Mouse (Mus musculus) intestine, embryonic 14.5 days (tissue): Measurements from ENCODE around the gene Ccdc47. TPM values are rescaled to one million over a fixed set of nuclear protein-coding genes. Genes with fewer than 3 reads are reported as not detected.

ENCODE experiments used
- ATAC-seq: fragments of 200-750 bp; cut with Nextera tagmentation; replicated peaks from 2 replicates; pipeline ENCODE4 v1.8.0; 2017; ENCODE audit warnings: low read depth, moderate number of reproducible peaks, moderate TSS enrichment, moderate library complexity; ENCODE audit not compliant: low FRiP score, low TSS enrichment
- DNase-seq: peaks from one replicate; pipeline ENCODE4 v3.0.0-alpha.2; 2018; ENCODE audit warnings: low spot score
- H3K27ac ChIP-seq: fragments of 300-500 bp; sonication (generic); 2 replicates; pipeline ENCODE4 v1.5.1; 2014; ENCODE audit warnings: low read depth, mild to moderate bottlenecking, control low read depth
- H3K27me3 ChIP-seq: fragments of 300-500 bp; sonication (generic); replicated peaks from 2 replicates; pipeline ENCODE4 v1.6.1; 2014; ENCODE audit warnings: low read length, control low read depth; ENCODE audit not compliant: control insufficient read depth, insufficient read depth
- H3K36me3 ChIP-seq: fragments of 300-500 bp; sonication (generic); 2 replicates; pipeline ENCODE4 v1.6.1; 2014; ENCODE audit warnings: low read length, control low read depth; ENCODE audit not compliant: control insufficient read depth, insufficient read depth
- H3K4me1 ChIP-seq: fragments of 300-500 bp; sonication (generic); replicated peaks from 2 replicates; pipeline ENCODE4 v1.6.1; 2014; ENCODE audit warnings: low read length, control low read depth, mixed read lengths; ENCODE audit not compliant: control insufficient read depth, insufficient read depth
- H3K4me2 ChIP-seq: fragments of 300-500 bp; sonication (generic); 2 replicates; pipeline ENCODE4 v1.6.1; 2014; ENCODE audit warnings: low read length
- H3K4me3 ChIP-seq: fragments of 300-500 bp; sonication (generic); 2 replicates; pipeline ENCODE4 v1.5.1; 2014; ENCODE audit warnings: low read depth, low read length, control low read depth, mixed read lengths
- H3K9ac ChIP-seq: fragments of 300-500 bp; sonication (generic); 2 replicates; pipeline ENCODE4 v1.6.1; 2014; ENCODE audit warnings: mild to moderate bottlenecking, low read length
- H3K9me3 ChIP-seq: fragments of 300-500 bp; sonication (generic); 2 replicates; pipeline ENCODE4 v1.6.1; 2016; ENCODE audit warnings: low read length, control low read depth; ENCODE audit not compliant: control insufficient read depth
- WGBS: fragments of 180-500 bp; shearing (Covaris S2); extraction: QIAGEN DNeasy Blood & Tissue Kit; methylation state at CpG from one replicate; pipeline ENCODE4 v1.1.7; 2014; 5-methylcytosine and 5-hydroxymethylcytosine counted together
- polyA plus RNA-seq: library from polyadenylated mRNA; unstranded; fragments of >200 nt; fragmentation: Nextera tagmentation; extraction: Ambion mirVana; gene quantifications from 2 replicates; pipeline ENCODE4 v1.2.1, GENCODE M21; 2014

Ccdc47 gene
- 64.4 and 76.1 TPM in 2 replicates for polyA plus RNA-seq

DNA sequence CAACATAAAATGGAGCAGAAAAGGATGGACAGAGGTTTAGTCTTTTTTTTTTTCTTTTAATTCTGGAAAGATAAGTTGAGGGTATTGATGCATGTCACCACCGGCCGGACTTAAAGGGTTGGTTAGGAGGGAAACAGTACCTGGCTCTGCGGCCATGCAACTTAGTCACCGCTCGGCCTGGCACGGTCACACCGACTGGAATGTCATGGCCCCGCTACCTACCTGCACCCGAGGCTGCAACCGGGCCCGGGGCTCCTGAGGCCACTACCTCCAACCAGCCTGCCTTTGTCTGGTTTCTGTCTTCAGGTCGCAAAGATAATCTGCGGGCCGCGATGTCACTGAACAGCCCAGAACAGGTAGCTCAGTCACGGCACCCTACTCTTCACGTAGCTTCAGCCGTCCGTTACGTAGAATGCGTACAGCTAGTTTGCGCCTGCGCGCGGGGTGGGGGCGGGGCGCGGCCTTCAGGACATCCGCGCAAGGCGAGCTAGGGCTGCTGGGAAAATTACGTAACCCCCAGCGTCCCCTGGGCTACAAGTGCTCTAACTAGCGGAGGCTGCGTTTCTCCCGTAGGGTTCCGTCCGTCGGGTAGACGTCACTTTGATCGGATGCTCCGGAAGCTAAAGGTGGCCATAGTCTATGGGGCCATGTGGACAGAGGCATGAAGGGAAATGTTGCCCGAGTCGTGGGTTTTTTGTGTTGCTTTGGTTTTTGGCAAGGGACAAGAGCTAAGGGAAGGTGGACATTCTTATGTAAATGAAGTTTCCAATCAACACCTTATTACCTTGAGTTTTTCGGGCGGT lies at the start of gene Ccdc47:
Ccdc47 (minus strand) TSS at position 418 of the 803 bp plus-strand sequence.
- Histone ChIP-seq H3K4me2 (peak within 1 kb of the TSS; percentile 82), H3K4me1 (peaks cover 23% of the 10 kb centered on the region), H3K4me3 (peak within 1 kb of the TSS; percentile 95), H3K27me3 (no peaks in the 10 kb centered on the region), H3K9ac (peak within 1 kb of the TSS; percentile 97), H3K9me3 (no peaks in the 10 kb centered on the region), H3K36me3 (peaks cover 18% of the 10 kb centered on the region), H3K27ac (peak within 1 kb of the TSS; percentile 97)
- ATAC-seq (peak; percentile 97), DNase-seq (peak; percentile 95)
- WGBS: under 1% methylated on average over 46 of the region's 46 CpGs

DNA sequence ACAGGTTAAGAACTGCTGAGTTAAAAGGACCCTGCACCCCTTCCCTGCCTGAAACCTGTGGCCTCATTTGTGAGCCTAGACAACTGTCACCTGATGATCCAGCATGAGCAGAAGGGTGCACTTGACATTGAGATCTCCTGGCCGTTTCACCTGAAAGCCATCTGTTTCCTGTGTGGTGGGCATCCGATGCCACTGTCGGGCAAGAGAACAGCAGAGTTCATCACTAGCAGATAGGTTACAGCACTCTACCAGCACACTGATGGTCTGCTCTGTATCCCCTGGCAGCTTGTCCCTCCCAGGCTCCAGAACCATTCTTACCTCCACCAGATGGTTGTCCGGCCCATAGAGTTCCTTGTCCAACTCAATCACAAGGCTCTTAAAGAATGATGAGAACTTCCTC lies 49.4 kb upstream of the Ccdc47 start:
- WGBS: 91% methylated on average over 4 of the region's 4 CpGs
- no peak for ATAC-seq

DNA sequence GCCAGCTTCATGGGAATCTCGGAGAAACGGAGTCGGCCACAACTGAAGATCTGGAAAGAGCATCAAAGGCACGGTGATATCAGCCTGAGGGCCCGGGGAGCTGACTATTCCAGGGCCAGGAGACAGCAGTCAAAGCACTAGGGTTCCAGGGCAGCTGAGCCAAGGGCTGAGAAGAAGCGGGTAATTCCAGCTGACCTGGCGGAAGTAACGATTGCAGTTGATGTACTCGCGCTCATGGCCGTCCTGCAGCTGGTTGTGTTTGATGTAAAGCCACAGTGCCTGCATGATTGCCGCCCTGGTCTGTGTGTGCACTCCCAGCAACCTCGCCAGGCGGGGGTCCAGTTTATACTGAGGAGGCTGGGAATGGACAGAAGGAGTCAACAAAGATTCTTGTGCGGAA lies 48.8 kb upstream of the Ccdc47 start:
- no peaks in the 10 kb centered on the region for H3K27me3 ChIP-seq
- H3K4me1 ChIP-seq: peaks cover 23% of the 10 kb centered on the region
- no peak overlapping the region for H3K4me3 ChIP-seq
- WGBS: 91% methylated on average over 15 of the region's 15 CpGs
- DNase-seq: no peak
- H3K36me3 ChIP-seq: peaks cover 74% of the 10 kb centered on the region
- no peaks in the 10 kb centered on the region for H3K9me3 ChIP-seq
- no peak for ATAC-seq
- H3K9ac ChIP-seq: no peak overlapping the region
- H3K4me2 ChIP-seq: no peak overlapping the region
- no peak overlapping the region for H3K27ac ChIP-seq

More for the DNA sequence above, 49.4 kb upstream of the Ccdc47 start:
- no peak for DNase-seq
- Histone ChIP-seq H3K9me3 (no peaks in the 10 kb centered on the region), H3K27me3 (no peaks in the 10 kb centered on the region), H3K9ac (no peak overlapping the region), H3K27ac (no peak overlapping the region), H3K4me1 (peaks cover 25% of the 10 kb centered on the region), H3K4me2 (no peak overlapping the region), H3K36me3 (peaks cover 73% of the 10 kb centered on the region), H3K4me3 (no peak overlapping the region)

DNA sequence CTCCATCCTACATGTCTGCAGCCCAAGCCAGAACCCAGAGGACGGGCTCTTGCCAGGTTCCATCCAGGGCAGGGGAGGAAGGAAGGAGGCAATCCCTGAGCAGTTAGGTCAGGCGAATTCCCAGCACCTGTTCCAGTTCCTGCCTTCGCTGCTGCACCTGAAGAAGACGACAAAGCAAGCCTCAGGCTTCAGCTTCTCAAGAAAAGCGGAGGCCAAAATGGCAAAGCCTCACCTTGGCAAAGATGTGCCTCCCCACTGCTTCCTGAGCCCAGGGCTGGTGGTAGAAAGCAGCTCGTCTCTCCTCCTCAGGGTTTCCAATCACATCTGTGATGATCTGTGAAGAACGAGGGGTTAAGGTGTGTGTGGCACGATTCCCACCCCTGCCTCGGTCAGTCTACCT lies 47.8 kb upstream of the Ccdc47 start:
- WGBS: 88% methylated on average over 9 of the region's 9 CpGs
- Histone ChIP-seq H3K4me1 (peaks cover 16% of the 10 kb centered on the region), H3K36me3 (peaks cover 80% of the 10 kb centered on the region), H3K4me3 (no peak overlapping the region), H3K4me2 (no peak overlapping the region), H3K9ac (no peak overlapping the region), H3K27ac (no peak overlapping the region), H3K27me3 (no peaks in the 10 kb centered on the region), H3K9me3 (no peaks in the 10 kb centered on the region)
- ATAC-seq: no peak
- DNase-seq: no peak

DNA sequence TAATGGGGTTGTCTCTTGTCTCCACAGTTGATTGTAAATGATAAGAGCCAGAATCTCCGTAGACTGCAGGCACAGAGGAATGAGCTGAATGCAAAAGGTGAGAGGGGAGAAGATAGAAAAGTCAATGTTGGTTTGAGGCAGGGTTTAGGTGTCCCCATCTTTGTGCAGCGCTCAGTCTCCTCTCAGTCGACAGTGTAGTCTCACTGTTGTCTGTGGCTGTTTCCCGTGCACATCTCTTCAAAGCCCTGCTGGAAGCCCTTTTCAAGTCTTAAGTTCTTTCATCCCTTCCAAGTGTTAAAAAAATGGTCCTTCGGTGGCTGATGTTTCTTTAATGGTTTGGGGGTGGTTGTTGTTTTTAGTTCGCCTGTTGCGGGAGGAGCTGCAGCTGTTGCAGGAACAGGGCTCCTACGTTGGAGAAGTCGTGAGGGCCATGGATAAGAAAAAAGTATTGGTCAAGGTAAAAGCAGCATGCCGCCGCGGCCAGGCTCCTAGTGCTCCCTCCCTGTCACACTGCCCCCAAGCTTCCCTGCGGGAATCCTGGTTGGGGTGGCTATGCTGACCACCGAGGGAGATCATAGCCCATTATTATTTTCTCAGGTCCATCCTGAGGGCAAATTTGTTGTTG lies 44.8 kb upstream of the Ccdc47 start:
- Histone ChIP-seq H3K27ac (no peak overlapping the region), H3K9me3 (no peaks in the 10 kb centered on the region), H3K4me2 (no peak overlapping the region), H3K9ac (no peak overlapping the region), H3K27me3 (no peaks in the 10 kb centered on the region), H3K4me1 (peaks cover 11% of the 10 kb centered on the region), H3K36me3 (peaks cover 68% of the 10 kb centered on the region), H3K4me3 (no peak overlapping the region)
- no peak for DNase-seq
- ATAC-seq: no peak
- WGBS: 80% methylated on average over 14 of the region's 14 CpGs

DNA sequence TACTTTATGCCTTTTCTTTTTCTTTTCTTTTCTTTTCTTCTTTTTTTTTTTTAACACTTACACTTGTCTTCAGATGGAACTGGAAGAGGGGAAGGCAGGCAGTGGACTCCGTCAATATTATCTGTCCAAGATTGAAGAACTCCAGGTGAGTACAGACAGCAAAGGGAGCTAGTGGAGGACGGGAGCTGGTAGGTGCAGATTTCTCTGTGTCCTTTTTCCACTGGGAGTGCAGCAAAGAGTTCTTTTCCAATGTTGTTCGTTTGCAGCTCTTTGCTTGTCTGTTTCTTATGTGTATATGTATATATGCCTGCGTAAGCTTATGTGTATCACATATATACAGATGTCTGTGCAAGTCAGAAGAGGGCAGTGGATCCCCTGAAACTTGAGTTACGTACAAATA lies 40.6 kb upstream of the Ccdc47 start:
- H3K4me1 ChIP-seq: peaks cover 18% of the 10 kb centered on the region
- peak overlapping the region; percentile 81 for H3K4me3 ChIP-seq
- peak overlapping the region; percentile 93 for H3K4me2 ChIP-seq
- peak overlapping the region; percentile 82 for H3K9ac ChIP-seq
- DNase-seq (no peak), ATAC-seq (no peak)
- 56% methylated on average over 5 of the region's 5 CpGs for WGBS
- H3K9me3 ChIP-seq: no peaks in the 10 kb centered on the region
- no peak overlapping the region; the same call in 1 of the 2 replicates for H3K27ac ChIP-seq
- no peaks in the 10 kb centered on the region for H3K27me3 ChIP-seq
- H3K36me3 ChIP-seq: peaks cover 50% of the 10 kb centered on the region

DNA sequence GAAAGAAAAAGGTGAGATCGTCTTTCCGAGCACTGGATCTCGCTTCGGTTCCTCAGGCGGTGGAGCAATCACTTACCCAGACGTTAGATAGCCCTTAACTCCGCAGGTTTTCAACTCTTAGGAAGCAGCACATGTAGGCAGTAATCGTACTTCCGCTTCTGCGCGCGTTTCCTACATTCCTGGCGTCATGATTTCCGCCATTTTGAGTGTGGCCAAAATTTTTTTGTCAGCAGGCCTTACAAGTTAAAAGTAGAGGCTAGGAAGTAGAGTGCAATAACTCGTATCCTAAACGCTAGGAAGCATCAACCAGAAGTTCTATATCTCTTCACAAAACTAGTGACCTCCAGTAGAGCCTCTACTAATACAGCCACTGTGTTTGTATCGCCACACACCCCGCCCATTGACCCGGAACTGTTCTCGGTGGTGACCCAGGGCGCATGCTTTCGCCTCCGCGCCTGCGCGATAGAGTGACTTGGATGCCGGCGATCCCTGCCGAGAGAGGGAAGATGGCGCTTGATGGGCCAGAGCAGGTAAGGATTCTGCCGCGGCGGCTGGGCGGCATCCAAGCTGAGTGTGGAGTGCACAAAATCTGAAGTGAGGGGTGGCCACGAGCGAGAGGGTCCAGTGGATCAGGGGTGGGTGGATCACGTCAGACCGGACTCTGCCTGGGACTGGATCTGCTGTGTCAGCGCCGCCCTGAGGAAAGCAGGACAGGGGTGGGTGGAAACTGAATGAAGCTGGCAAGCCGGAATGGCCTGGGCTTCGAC lies 39.7 kb upstream of the Ccdc47 start, which contains the start of the genes Ftsj3 and Psmc5:
Ftsj3 (minus strand) TSS at position 395 of the 767 bp plus-strand sequence.
Psmc5 (plus strand) TSS at position 470 of the 767 bp plus-strand sequence.
- peak within 1 kb of the TSS; percentile 81 for H3K4me3 ChIP-seq
- H3K36me3 ChIP-seq: peaks cover 50% of the 10 kb centered on the region
- under 1% methylated on average over 42 of the region's 42 CpGs for WGBS

DNA sequence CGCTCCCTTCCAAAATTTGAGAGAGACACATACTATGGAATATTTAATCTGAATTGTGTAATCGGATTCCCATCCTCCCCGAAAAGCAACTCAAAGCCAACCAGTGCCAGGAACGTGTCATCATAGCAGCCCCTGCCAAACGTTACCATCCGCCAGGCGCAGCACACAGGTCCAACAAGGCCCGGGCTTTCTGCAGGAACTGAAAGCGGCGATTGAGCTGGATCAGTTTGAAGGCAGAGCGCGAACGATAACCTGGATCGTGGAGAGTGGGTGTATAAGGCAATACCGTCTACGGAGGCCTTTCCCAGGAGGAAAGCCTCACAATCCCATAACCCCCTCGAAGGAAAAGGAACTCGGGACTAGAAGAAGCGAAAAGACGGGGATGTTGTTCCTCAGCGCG lies 39.0 kb upstream of the Ccdc47 start:
- peak overlapping the region; percentile 81 for H3K4me3 ChIP-seq
- no peak for DNase-seq
- H3K36me3 ChIP-seq: peaks cover 53% of the 10 kb centered on the region
- peak overlapping the region; percentile 82 for H3K9ac ChIP-seq
- no peak for ATAC-seq
- peak overlapping the region; percentile 73; the same call in 1 of the 2 replicates for H3K27ac ChIP-seq
- no peaks in the 10 kb centered on the region for H3K27me3 ChIP-seq
- no peaks in the 10 kb centered on the region for H3K9me3 ChIP-seq
- 5% methylated on average over 22 of the region's 22 CpGs for whole genome bisulfite sequencing
- peak overlapping the region; percentile 93 for H3K4me2 ChIP-seq
- peaks cover 18% of the 10 kb centered on the region for H3K4me1 ChIP-seq

More for the DNA sequence above, 39.7 kb upstream of the Ccdc47 start, which contains the start of the genes Ftsj3 and Psmc5:
- peak; percentile 96 for ATAC-seq
- Histone ChIP-seq H3K27me3 (no peaks in the 10 kb centered on the region), H3K4me1 (peaks cover 18% of the 10 kb centered on the region), H3K9me3 (no peaks in the 10 kb centered on the region), H3K27ac (peak within 1 kb of the TSS; percentile 73), H3K9ac (peak within 1 kb of the TSS; percentile 82), H3K4me2 (peak within 1 kb of the TSS; percentile 93)
- DNase-seq: peak; percentile 98
